ENCODE assay signal across 11 mouse cellular contexts in the genomic region with DNA sequence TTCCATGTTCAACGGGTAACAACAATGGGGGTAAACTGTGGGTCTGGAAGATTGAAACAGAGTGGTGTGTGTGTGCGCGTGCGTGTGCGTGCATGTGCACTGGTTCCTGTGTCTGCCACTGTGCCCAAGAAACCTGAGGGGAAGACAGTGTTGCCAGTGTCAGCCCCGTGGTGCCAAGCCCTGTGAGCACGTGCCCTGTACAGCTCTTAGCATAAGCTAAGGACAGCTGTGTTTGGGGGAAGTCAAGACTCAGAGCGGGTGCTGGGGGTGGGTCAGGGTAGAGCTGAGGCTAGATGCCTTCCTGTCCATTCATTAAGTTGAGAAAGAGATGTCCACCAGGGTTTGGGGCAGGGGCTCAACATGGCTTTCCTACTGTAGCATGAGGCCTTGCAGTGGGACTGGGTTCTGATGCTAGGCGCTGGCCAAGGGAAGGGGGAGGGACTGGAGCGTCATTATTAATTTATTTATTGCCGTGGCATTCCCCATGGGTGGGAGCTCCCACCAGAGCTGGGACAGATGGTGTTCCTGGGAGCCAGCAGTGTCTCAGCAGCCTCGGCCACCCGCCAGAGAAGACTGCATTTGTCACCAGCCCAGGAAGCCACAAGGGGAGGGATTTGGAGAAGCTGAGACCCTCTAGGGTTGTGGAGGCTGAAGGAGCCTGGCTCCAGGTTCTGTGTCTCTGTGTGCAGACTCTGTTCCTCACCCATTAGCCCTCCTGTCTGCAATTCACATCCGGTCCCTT. TPM values are rescaled to one million over a fixed set of nuclear protein-coding genes. Genes with fewer than 3 reads are reported as not detected.
DNase-seq lines count a peak whose midpoint lies in the region; TF ChIP-seq lines count a peak whose summit lies in the region.
"Had no signal": no experiment of that assay in that cellular context is flagged by ENCODE, and none has a peak within 500 bp of the region (broad histone marks: within the 10 kb centered on the region; RNA-seq: fewer than 3 reads in every experiment).

No protein-coding gene starts in this region.

- H3K4me3 ChIP-seq in kidney, adult 2 months (ENCODE audit: insufficient read depth, low read depth, low read length), result no peak overlapping the region
- no peak overlapping the region for H3K4me3 ChIP-seq in brown adipose tissue, adult 24 weeks (ENCODE audit: insufficient read depth, low read depth, low read length)
- H3K4me3 ChIP-seq: limb, embryonic 12.5 days had no signal

- TF ChIP-seq CTCF in kidney, adult 2 months (conservative IDR thresholded peaks at IDR 0.05; ENCODE audit: insufficient read depth, insufficient read length, low read depth, low read length), result no peak

- H3K27ac ChIP-seq in kidney, adult 2 months (ENCODE audit: insufficient read depth, low read depth, low read length), result no peak overlapping the region
- H3K27ac ChIP-seq in brown adipose tissue, adult 24 weeks (replicated peaks; ENCODE audit: low read depth, low read length), result peak overlapping the region; percentile 17
- H3K27ac ChIP-seq: limb, embryonic 12.5 days had no signal

- WGBS in kidney, adult 2 months, result 70% methylated on average over 14 of the region's 14 CpGs

- H3K27me3 ChIP-seq in kidney, adult 2 months (replicated peaks; ENCODE audit: control insufficient read depth, insufficient read depth, low read length), result no peaks in the 10 kb centered on the region
- H3K27me3 ChIP-seq: limb, embryonic 12.5 days had no signal

- TF ChIP-seq POLR2A in kidney, adult 2 months (IDR thresholded peaks at IDR 0.05; ENCODE audit: low read depth, low read length), result no peak

- no peaks in the 10 kb centered on the region for H3K36me3 ChIP-seq in kidney, adult 2 months (ENCODE audit: control insufficient read depth, insufficient read depth, low read length)
- H3K36me3 ChIP-seq: limb, embryonic 12.5 days had no signal

- no peaks in the 10 kb centered on the region; the same call in none of the 2 replicates for H3K4me1 ChIP-seq in kidney, adult 2 months (ENCODE audit: control insufficient read depth, insufficient read depth, low read length)
- H3K4me1 ChIP-seq in brown adipose tissue, adult 24 weeks (ENCODE audit: control insufficient read depth, insufficient read depth, insufficient read length, low read length), result peaks cover 70% of the 10 kb centered on the region

- DNase-seq in kidney, adult 2 months, result peak; percentile 32
- DNase-seq in kidney, adult 18-20 months, result no peak
- peak; percentile 81 for DNase-seq in brain, adult 2 months (ENCODE audit: low read depth, low spot score)
- peak; percentile 77 for DNase-seq in layer of hippocampus, adult 9-10 months (ENCODE audit: low spot score)
- DNase-seq in embryo, embryonic 11 days, result no peak
- DNase-seq in spleen, postnatal 14 days (ENCODE audit: low spot score in 2 of 2), result no peak
- DNase-seq: cerebellum, adult 18-20 months; gastrocnemius, postnatal 25 days; midbrain, embryonic 14.5 days had no signal

RNA-seq across cellular contexts. Expression of gene Pde2a, which starts 41.0 kb away (rescaled TPM):
- polyA plus RNA-seq in kidney, adult 2 months (2012; rRNA removed), result 26.9 and 28.6 TPM in 2 replicates
- 2.6 and 12.2 TPM in 2 replicates for polyA plus RNA-seq in brown adipose tissue, adult 24 weeks (2012; ENCODE audit: insufficient read depth, insufficient read length, missing spikeins)

RNA-seq across cellular contexts. Expression of gene Gm45837, which starts 51.8 kb away (rescaled TPM):
- not detected in 2 replicates for polyA plus RNA-seq in kidney, adult 2 months (2012; rRNA removed)
- 16.1 TPM in 1 of 2 replicates, not detected in the other for polyA plus RNA-seq in brown adipose tissue, adult 24 weeks (2012; ENCODE audit: insufficient read depth, insufficient read length, missing spikeins)
- polyA plus RNA-seq: limb, embryonic 12.5 days; midbrain, embryonic 14.5 days had no signal

Comparison
In these comparisons a context has a peak if more than half of its experiments do, and no peak if none do; other contexts are left out.
1. DNase-seq: peak in kidney, adult 2 months (single experiment), brain, adult 2 months (single experiment) and layer of hippocampus, adult 9-10 months (single experiment); none in kidney, adult 18-20 months (single experiment), embryo, embryonic 11 days (single experiment) and spleen, postnatal 14 days (0 of 2).